Mouse (Mus musculus) E14TG2a.4 (cell line): ENCODE results near the gene Ptger3.

ENCODE experiments used
- CTCF ChIP-seq: conservative IDR thresholded peaks from 2 replicates; pipeline ENCODE4 v1.5.1; 2014; ENCODE audit warnings: low read length
- POU5F1 ChIP-seq: IDR thresholded peaks from 2 replicates; pipeline ENCODE4 v1.6.1; 2014; ENCODE audit warnings: low read length, borderline replicate concordance

DNA sequence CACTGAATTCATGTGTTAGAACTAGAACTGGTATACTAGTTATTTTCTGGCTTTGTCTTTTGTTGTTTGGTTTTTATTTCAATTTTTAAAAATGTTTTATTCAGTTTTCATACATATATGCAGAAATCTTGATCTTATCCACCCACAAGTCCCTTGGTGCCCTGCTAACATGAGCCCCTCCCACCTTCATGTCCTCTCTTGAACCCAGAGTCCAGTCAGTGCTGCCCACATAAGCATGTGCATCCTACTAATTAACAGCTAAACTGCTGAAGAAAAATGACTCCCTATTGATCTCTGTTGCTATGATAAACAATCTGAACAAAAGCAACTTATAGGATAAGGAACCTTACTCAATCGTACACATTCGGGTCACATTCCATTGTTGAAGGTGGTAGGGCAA, 17.4 kb upstream of the Ptger3 start:
- TF ChIP-seq CTCF (no peak), POU5F1 (no peak)
